Mouse (Mus musculus): ENCODE data around the gene Rexo2. TPM values are rescaled to one million over a fixed set of nuclear protein-coding genes. Genes with fewer than 3 reads are reported as not detected.
"Not testable (repeated sequence)": the region's sequence is repeated elsewhere in the genome, so short reads cannot be mapped to it uniquely, and the experiment has no call there.

Gene Rexo2
- 80.8 and 91.1 TPM in 2 replicates for polyA plus RNA-seq (2015; fragmentation: Nextera tagmentation; extraction: Ambion mirVana)

DNA sequence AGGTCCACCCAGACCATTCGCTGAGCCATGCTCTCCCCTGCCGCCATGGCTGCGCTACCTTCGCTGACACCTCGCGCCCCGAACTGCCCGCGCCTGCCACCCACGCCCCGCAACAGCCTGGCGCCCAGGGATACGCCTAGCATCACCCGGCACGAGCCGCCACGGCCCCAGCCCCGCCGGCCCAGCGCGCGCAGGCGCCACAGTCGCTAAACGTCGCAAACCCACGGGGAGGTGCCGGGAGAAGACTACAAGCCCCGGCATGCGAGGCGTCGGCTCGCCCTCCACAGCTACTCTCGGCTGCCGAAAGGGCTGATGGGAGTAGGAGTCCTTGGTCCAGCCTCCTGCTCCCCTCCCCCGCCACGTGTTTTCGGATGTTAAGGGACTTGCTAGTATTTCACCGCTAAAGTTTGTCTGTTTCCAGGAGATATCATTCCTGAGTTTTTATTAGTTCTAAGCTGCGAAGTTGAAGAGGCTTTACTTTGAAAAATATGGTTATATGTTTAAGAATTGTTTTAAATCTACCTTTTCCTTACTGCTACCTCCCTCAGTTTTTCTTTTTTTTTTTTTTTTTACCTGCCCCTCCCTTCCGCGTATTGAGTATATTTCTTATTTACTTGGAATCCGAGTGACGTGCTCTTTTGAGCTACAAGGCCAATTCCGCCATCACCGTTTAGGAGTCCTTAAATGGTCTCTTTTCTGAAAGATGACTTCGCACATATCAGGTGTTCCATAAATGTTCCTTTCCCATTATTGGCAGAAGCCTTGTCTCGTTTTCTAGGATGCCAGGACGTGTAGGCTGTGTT is at the start of gene Rexo2:
Rexo2 (minus strand) TSS at position 213 of the 803 bp plus-strand sequence.
- peak; percentile 98 for ATAC-seq (ENCODE audit: low FRiP score)
- Histone ChIP-seq H3K4me2 (peak within 1 kb of the TSS; percentile 93), H3K9me3 (no peaks in the 10 kb centered on the region), H3K4me3 (peak within 1 kb of the TSS; percentile 86), H3K36me3 (peaks cover 10% of the 10 kb centered on the region), H3K4me1 (replicated peaks) (peaks cover 13% of the 10 kb centered on the region), H3K27ac (no peak within 1 kb of the TSS), H3K9ac (peak within 1 kb of the TSS; percentile 85), H3K27me3 (peaks cover 8% of the 10 kb centered on the region; the same call in 1 of the 2 replicates)
- WGBS: 1% methylated on average over 49 of the region's 49 CpGs

DNA sequence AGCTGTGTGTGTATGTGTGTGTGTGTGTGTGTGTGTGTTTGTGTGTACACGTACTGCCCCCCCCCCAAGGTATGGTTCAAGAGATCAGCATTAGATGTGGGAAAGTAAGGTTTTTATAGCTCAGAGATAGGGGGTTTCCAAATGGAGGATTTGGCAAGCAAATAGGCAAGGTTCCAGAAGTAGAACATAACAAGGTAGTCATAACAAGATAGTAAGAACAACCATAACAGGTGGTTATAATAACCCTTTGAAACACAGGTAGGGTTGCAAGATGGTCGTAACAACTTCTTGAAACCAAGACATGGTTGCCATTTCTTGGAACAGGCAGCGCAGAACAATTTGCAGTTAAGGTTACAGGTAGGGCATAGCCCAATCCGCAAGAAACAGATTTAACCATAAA is 46.1 kb upstream of the Rexo2 start:
- WGBS: 95% methylated on average over 4 of the region's 4 CpGs
- no peak for ATAC-seq (ENCODE audit: low FRiP score)
- no peaks in the 10 kb centered on the region for H3K27me3 ChIP-seq
- no peak overlapping the region for H3K9ac ChIP-seq
- no peak overlapping the region for H3K27ac ChIP-seq
- no peak overlapping the region for H3K4me3 ChIP-seq
- no peaks in the 10 kb centered on the region for H3K36me3 ChIP-seq
- H3K4me2 ChIP-seq: no peak overlapping the region
- H3K4me1 ChIP-seq (replicated peaks): no peaks in the 10 kb centered on the region
- no peaks in the 10 kb centered on the region for H3K9me3 ChIP-seq

DNA sequence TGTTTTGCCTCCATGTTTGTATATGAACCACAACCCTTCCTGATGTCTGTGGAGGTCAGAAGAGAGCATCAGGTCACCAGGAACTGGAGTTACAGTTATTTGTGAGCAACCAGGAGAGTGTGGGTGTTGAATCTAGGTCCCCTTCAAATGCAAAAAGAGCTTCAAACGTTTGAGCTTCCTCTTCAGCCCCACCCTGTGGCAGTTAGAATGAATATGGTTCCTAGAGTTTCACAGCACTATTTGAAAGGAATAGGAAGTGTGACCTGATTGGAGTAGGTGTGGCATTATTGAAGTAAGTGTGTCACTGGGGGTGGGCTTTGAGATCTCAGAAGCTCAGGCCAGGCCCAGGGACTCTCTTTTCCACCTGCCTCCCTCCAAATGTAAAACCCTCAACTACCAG is 45.1 kb upstream of the Rexo2 start:
- WGBS: 14% methylated on average over 1 of the region's 1 CpGs
- Histone ChIP-seq H3K4me2 (no peak overlapping the region), H3K9me3 (no peaks in the 10 kb centered on the region), H3K9ac (no peak overlapping the region), H3K27me3 (no peaks in the 10 kb centered on the region), H3K4me1 (replicated peaks) (no peaks in the 10 kb centered on the region), H3K27ac (no peak overlapping the region), H3K36me3 (no peaks in the 10 kb centered on the region), H3K4me3 (no peak overlapping the region)
- ATAC-seq (ENCODE audit: low FRiP score): no peak

DNA sequence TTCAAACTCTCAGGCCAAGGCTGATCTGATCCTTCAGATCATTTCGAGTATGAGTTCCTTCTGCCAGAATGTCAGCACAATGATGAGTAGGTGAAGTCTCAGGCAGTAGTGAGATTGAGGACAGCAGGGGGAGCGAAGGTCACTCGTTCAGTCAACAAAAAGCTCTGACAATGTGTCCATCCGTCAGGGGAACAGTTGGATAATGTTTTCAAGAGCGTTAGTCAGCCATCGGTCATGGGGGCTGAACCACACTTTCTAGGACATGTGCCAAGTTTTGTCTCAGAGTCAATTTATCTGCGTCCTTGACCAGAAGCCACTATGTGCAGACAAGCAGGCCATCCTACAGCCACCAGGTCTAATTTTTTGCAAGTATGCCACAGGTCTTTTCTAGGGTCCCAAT is 40.0 kb upstream of the Rexo2 start:
- not testable (repeated sequence) for H3K4me2 ChIP-seq; H3K4me3 ChIP-seq; H3K9me3 ChIP-seq; H3K27ac ChIP-seq; ATAC-seq (ENCODE audit: low FRiP score); H3K36me3 ChIP-seq; H3K9ac ChIP-seq; H3K27me3 ChIP-seq
- peaks cover 13% of the 10 kb centered on the region; the same call in 1 of the 2 replicates for H3K4me1 ChIP-seq (replicated peaks)
- WGBS: 19% methylated on average over 3 of the region's 7 CpGs

DNA sequence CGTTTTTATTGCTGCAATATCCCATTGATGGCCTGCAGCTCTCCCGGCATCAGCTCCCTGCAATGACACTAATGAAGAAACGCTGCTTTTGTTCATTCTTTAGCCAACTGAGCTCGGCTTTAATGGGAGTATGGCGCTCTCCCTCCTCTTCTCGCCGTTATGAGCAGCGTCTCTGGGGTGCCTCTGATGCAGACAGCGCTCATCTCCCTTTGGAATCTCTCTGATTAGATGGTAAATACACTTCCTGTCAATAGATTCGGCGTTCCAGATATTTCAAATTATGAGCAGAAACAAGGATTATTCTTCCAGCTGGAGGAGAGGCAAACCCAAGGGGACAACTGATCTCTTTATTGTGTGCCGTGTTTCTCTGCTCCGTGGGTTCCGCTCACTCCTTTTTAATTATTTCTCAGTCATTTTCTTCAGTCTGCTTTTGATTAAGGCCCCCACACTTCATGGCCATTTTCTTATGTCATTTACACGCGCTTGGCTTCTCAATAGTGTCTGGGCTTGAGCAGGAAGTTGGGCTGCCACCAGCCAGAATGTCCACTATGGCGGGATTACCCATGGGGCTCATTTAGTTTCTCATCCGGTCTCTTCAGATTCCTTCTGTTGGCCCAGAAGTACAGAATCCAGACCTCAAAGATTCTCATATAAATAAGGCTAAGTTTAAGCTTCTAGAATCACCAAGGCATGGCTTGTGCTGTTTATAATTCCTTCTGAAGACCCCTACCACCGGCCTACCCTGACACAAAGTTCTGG is 37.1 kb upstream of the Rexo2 start:
- Histone ChIP-seq H3K4me2 (peak overlapping the region; percentile 31), H3K36me3 (no peaks in the 10 kb centered on the region), H3K9me3 (no peaks in the 10 kb centered on the region), H3K4me1 (replicated peaks) (peaks cover 13% of the 10 kb centered on the region; the same call in 1 of the 2 replicates), H3K27ac (peak overlapping the region; percentile 84), H3K9ac (no peak overlapping the region; the same call in 1 of the 2 replicates), H3K27me3 (no peaks in the 10 kb centered on the region), H3K4me3 (0 out of 2 replicates have a peak overlapping the region, but pooled peaks have one; percentile 3)
- WGBS: 49% methylated on average over 19 of the region's 19 CpGs
- no peak for ATAC-seq (ENCODE audit: low FRiP score)

DNA sequence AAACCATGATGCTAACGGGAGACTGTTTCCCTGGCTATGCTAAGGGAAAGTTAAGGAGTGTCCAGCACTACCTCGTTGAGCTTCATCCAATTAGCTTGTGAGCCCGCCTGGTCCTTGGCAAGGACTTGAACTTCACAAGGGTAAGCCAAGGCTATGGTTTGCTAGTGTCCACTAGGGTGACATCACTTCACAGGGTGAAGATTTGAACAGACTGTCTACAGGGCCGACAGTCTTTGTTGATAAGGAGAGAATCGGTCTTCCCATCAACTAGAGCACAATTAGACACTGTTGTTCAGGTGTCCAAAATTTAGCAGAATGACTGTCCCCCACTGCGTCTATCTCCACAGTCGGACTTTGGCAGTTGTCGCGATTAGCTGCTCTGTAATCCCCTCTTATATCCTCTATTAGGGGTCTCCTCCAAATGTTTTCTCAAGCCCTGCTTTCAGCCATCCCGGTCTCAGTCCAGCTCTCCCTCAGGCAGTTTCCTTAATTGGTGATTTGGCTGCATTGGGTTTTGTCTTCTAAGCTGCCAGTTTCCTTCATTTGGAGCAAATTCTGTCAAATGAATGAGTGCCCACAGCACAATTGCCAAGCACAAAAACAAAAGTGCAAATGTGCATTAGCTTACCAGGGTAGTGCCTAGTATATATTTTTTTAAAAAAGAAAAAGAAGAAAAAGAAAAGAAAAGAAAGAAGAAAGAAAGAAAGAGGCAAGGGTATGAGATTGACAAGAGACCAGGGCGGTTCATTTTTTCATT is 36.4 kb upstream of the Rexo2 start:
- H3K4me2 ChIP-seq: peak overlapping the region; percentile 31
- H3K4me3 ChIP-seq: no peak overlapping the region
- ATAC-seq (ENCODE audit: low FRiP score): no peak
- H3K9ac ChIP-seq: no peak overlapping the region
- H3K9me3 ChIP-seq: no peaks in the 10 kb centered on the region
- H3K36me3 ChIP-seq: no peaks in the 10 kb centered on the region
- peaks cover 13% of the 10 kb centered on the region; the same call in 1 of the 2 replicates for H3K4me1 ChIP-seq (replicated peaks)
- H3K27me3 ChIP-seq: no peaks in the 10 kb centered on the region
- WGBS: 80% methylated on average over 11 of the region's 11 CpGs
- peak overlapping the region; percentile 84 for H3K27ac ChIP-seq

DNA sequence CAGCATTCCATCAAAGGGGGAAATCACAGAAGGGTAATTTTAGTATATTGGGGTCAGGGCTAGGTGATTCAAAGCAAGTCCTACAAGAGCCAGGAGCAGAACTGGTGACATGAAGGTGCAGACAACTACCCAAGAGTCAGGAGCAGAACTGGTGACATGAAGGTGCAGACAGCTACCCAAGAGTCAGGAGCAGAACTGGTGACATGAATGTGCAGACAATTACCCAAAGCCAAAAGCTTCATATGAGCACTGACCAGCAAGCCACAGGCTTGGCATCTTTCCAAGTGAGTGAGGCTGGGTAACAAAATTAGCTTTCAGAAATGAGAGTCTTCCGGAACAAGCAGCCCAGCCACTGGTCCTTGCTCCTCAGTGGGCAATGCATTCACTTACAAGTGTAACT is 34.9 kb upstream of the Rexo2 start:
- ATAC-seq (ENCODE audit: low FRiP score): no peak
- 74% methylated on average over 1 of the region's 1 CpGs for WGBS
- Histone ChIP-seq H3K4me3 (no peak overlapping the region), H3K27ac (no peak overlapping the region), H3K4me1 (replicated peaks) (peaks cover 13% of the 10 kb centered on the region; the same call in 1 of the 2 replicates), H3K27me3 (no peaks in the 10 kb centered on the region), H3K4me2 (no peak overlapping the region), H3K9me3 (no peaks in the 10 kb centered on the region), H3K36me3 (no peaks in the 10 kb centered on the region), H3K9ac (no peak overlapping the region)

DNA sequence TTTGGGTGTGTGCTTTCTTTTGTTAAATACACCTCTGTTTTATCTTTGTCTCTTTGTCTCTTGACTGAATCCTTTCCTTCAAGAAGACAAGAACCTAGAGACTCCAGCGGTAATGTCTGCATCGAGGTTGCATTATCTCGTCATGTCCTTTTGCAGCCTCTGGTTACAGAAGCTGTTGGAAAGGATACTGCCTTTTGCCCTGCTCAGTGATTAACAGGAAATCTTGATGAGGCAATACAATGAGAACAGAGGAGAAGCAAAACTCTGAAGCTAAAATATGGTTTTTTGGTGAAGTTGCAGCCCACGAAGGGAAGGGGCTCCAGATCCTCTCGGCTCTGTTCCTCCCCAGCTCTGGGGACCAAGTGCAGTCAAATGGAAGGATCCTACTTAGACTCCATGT is 29.7 kb upstream of the Rexo2 start:
- no peak overlapping the region for H3K9ac ChIP-seq
- H3K27ac ChIP-seq: no peak overlapping the region
- H3K4me2 ChIP-seq: no peak overlapping the region
- 0 out of 2 replicates have a peak, but pooled peaks cover 4% of the 10 kb centered on the region for H3K27me3 ChIP-seq
- H3K36me3 ChIP-seq: no peaks in the 10 kb centered on the region
- no peaks in the 10 kb centered on the region for H3K4me1 ChIP-seq (replicated peaks)
- H3K4me3 ChIP-seq: no peak overlapping the region
- WGBS: 92% methylated on average over 5 of the region's 5 CpGs
- H3K9me3 ChIP-seq: no peaks in the 10 kb centered on the region
- no peak for ATAC-seq (ENCODE audit: low FRiP score)

DNA sequence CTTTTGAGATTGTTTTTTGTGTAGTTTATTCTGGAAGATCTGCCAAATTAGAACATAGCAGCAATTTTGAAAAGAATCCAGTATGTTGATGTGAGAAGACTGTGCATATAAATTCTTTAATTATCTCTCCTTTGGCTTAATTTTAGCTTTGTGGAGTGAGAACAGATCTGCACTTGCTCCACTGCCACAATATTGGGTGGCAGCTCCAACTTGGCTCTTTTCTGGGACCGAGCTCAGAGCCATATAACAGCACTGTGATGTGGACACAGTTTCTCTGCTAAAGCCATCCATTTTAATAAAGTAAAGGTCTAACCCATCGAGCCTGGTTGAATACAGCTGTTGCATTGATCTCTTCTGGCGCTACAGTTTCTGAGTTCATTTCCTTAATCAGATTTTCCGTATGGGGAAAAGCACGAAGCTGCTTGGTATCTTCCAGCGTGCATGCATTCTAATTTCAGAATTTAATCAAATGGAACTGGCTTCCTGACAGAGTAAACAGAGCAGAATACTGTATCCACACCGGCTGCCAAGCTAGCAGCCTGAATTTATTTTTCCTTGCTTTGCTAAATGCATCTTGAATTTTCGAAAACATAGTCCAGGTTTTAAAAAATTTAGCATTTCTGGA is 24.4 kb upstream of the Rexo2 start:
- Histone ChIP-seq H3K9me3 (no peaks in the 10 kb centered on the region), H3K4me2 (no peak overlapping the region), H3K27me3 (0 out of 2 replicates have a peak, but pooled peaks cover 6% of the 10 kb centered on the region), H3K4me1 (replicated peaks) (no peaks in the 10 kb centered on the region), H3K4me3 (no peak overlapping the region), H3K9ac (no peak overlapping the region), H3K36me3 (no peaks in the 10 kb centered on the region), H3K27ac (no peak overlapping the region)
- 78% methylated on average over 8 of the region's 8 CpGs for WGBS
- ATAC-seq (ENCODE audit: low FRiP score): no peak

DNA sequence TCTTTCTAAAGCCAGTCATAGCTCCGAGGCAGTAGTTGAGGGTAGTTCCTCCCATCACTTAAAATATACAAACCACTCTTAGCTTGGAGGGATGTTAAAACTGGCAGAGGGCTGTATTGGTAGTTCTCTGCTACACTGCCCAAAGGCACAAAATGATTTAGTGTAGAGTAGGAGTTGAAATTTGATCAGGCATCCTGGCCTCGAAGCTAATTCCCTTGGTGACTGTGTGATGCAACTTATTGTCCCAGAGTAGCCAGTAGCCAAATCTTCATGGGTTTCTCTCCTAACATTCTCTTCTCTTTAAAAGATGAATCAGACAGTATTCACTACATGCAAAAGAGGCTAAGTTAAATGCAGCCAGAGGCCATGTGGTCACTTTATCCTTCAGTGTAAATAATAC is 22.6 kb upstream of the Rexo2 start:
- H3K27me3 ChIP-seq: 0 out of 2 replicates have a peak, but pooled peaks cover 6% of the 10 kb centered on the region
- no peak overlapping the region for H3K9ac ChIP-seq
- H3K4me2 ChIP-seq: no peak overlapping the region
- H3K4me1 ChIP-seq (replicated peaks): no peaks in the 10 kb centered on the region
- no peak for ATAC-seq (ENCODE audit: low FRiP score)
- H3K9me3 ChIP-seq: no peaks in the 10 kb centered on the region
- H3K36me3 ChIP-seq: no peaks in the 10 kb centered on the region
- H3K27ac ChIP-seq: no peak overlapping the region
- H3K4me3 ChIP-seq: no peak overlapping the region
- WGBS: 81% methylated on average over 2 of the region's 2 CpGs

DNA sequence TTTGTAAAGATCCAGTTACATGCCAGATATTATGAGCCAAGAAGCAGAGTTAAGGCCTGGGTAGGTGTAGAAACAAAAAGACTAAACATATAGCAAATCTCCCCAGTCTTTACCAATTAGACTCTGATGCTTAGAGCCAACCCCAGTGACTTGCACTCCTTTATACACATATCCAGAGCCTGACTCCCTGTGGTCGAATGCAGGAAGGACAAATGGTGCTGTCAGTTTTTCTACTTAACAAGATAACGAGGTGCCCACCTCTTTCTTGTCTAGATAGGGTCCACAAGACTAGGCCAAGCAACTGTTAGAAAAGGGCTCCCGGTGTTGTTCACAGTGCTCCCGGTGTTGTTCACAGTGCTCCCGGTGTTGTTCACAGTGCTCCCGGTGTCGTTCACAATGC is 20.8 kb upstream of the Rexo2 start:
- no peaks in the 10 kb centered on the region for H3K36me3 ChIP-seq
- 0 out of 2 replicates have a peak, but pooled peaks cover 3% of the 10 kb centered on the region for H3K27me3 ChIP-seq
- no peak overlapping the region for H3K27ac ChIP-seq
- no peak for ATAC-seq (ENCODE audit: low FRiP score)
- H3K4me1 ChIP-seq (replicated peaks): peaks cover 3% of the 10 kb centered on the region
- H3K4me2 ChIP-seq: no peak overlapping the region
- no peak overlapping the region for H3K4me3 ChIP-seq
- WGBS: 86% methylated on average over 7 of the region's 7 CpGs
- no peak overlapping the region for H3K9ac ChIP-seq
- H3K9me3 ChIP-seq: no peaks in the 10 kb centered on the region
